In genomic region chr5:134946063-134946856, GRCm38 (mm10) we compare ENCODE assay signal across 14 mouse cellular contexts. TPM values are rescaled to one million over a fixed set of nuclear protein-coding genes. Genes with fewer than 3 reads are reported as not detected.
DNase-seq lines count a peak whose midpoint lies in the region; ATAC-seq lines count a peak whose summit lies in the region.
"Had no signal": no experiment of that assay in that cellular context is flagged by ENCODE, and none has a peak within 500 bp of the region (broad histone marks: within the 10 kb centered on the region; RNA-seq: fewer than 3 reads in every experiment).

No protein-coding gene starts in this region.

- intact Hi-C loops in heart, postnatal 25 days (cut with DNase I): no loop called here

- peaks cover 40% of the 10 kb centered on the region for H3K4me1 ChIP-seq in heart, embryonic 13.5 days
- H3K4me1 ChIP-seq in midbrain, embryonic 10.5 days: peaks cover 15% of the 10 kb centered on the region
- no peaks in the 10 kb centered on the region; the same call in 1 of the 2 replicates for H3K4me1 ChIP-seq in midbrain, embryonic 16.5 days (ENCODE audit: control insufficient read depth, insufficient read depth, low read length)
- H3K4me1 ChIP-seq in embryonic facial prominence, embryonic 14.5 days (ENCODE audit: control insufficient read depth, insufficient read depth, low read length): peaks cover 4% of the 10 kb centered on the region; the same call in 1 of the 2 replicates
- no peaks in the 10 kb centered on the region for H3K4me1 ChIP-seq in midbrain, embryonic 14.5 days (ENCODE audit: control insufficient read depth, insufficient read depth, low read length)

- no peaks in the 10 kb centered on the region for H3K9me3 ChIP-seq in heart, embryonic 13.5 days
- no peaks in the 10 kb centered on the region for H3K9me3 ChIP-seq in midbrain, embryonic 10.5 days (replicated peaks)
- no peaks in the 10 kb centered on the region for H3K9me3 ChIP-seq in midbrain, embryonic 16.5 days (replicated peaks; ENCODE audit: control insufficient read depth, low read length, poor library complexity, severe bottlenecking)
- H3K9me3 ChIP-seq in embryonic facial prominence, embryonic 14.5 days (ENCODE audit: control insufficient read depth, low read length): no peaks in the 10 kb centered on the region
- H3K9me3 ChIP-seq in midbrain, embryonic 14.5 days (ENCODE audit: control insufficient read depth, low read length): no peaks in the 10 kb centered on the region

- peak overlapping the region; percentile 42 for H3K9ac ChIP-seq in heart, embryonic 13.5 days
- no peak overlapping the region for H3K9ac ChIP-seq in midbrain, embryonic 16.5 days (ENCODE audit: low read depth, low read length)
- H3K9ac ChIP-seq in embryonic facial prominence, embryonic 14.5 days (ENCODE audit: low read depth, low read length): peak overlapping the region; percentile 58
- H3K9ac ChIP-seq in midbrain, embryonic 14.5 days (replicated peaks; ENCODE audit: low read length): no peak overlapping the region

- peak overlapping the region; percentile 49 for H3K4me2 ChIP-seq in heart, embryonic 13.5 days
- H3K4me2 ChIP-seq in midbrain, embryonic 16.5 days (ENCODE audit: low read length): no peak overlapping the region
- peak overlapping the region; percentile 43 for H3K4me2 ChIP-seq in embryonic facial prominence, embryonic 14.5 days (ENCODE audit: low read depth, low read length)
- peak overlapping the region; percentile 3; the same call in 1 of the 2 replicates for H3K4me2 ChIP-seq in midbrain, embryonic 14.5 days (ENCODE audit: low read length)

- DNase-seq in heart, postnatal 25 days (ENCODE audit: low spot score): no peak
- DNase-seq in midbrain, embryonic 10.5 days (ENCODE audit: low spot score): peak; percentile 32
- no peak for DNase-seq in embryonic facial prominence, embryonic 14.5 days (ENCODE audit: low spot score)
- DNase-seq in midbrain, embryonic 14.5 days: no peak
- no peak for DNase-seq in adrenal gland, postnatal 4 days (ENCODE audit: low spot score in 2 of 2)
- DNase-seq in cerebellum, adult 11-12 months: no peak
- DNase-seq: gastrocnemius, postnatal 10 days; layer of hippocampus, postnatal 36 days; right cerebral cortex, postnatal 4 days had no signal

- ATAC-seq in heart, embryonic 13.5 days (ENCODE audit: extremely low read depth, insufficient number of reproducible peaks, low FRiP score, low TSS enrichment): no peak
- no peak for ATAC-seq in midbrain, embryonic 16.5 days
- peak; percentile 14; the same call in 1 of the 2 replicates for ATAC-seq in embryonic facial prominence, embryonic 14.5 days (ENCODE audit: low read depth)
- no peak for ATAC-seq in midbrain, embryonic 14.5 days (ENCODE audit: low FRiP score, low TSS enrichment)
- ATAC-seq: CD4-positive, CD25-positive, alpha-beta regulatory T cell, adult 4 months had no signal

- H3K27me3 ChIP-seq in heart, embryonic 13.5 days (replicated peaks): peaks cover 38% of the 10 kb centered on the region
- peaks cover 49% of the 10 kb centered on the region for H3K27me3 ChIP-seq in midbrain, embryonic 10.5 days (ENCODE audit: low read depth, poor library complexity, severe bottlenecking)
- peaks cover 25% of the 10 kb centered on the region for H3K27me3 ChIP-seq in midbrain, embryonic 16.5 days (ENCODE audit: control insufficient read depth, insufficient read depth, low read depth, low read length)
- H3K27me3 ChIP-seq in embryonic facial prominence, embryonic 14.5 days (replicated peaks; ENCODE audit: control insufficient read depth, insufficient read depth, low read length): peaks cover 35% of the 10 kb centered on the region
- peaks cover 27% of the 10 kb centered on the region for H3K27me3 ChIP-seq in midbrain, embryonic 14.5 days (ENCODE audit: control insufficient read depth, insufficient read depth, low read length)

- H3K36me3 ChIP-seq in heart, embryonic 13.5 days: no peaks in the 10 kb centered on the region
- no peaks in the 10 kb centered on the region for H3K36me3 ChIP-seq in midbrain, embryonic 10.5 days
- H3K36me3 ChIP-seq in midbrain, embryonic 16.5 days (ENCODE audit: control insufficient read depth, insufficient read depth, low read length): no peaks in the 10 kb centered on the region
- no peaks in the 10 kb centered on the region for H3K36me3 ChIP-seq in embryonic facial prominence, embryonic 14.5 days (ENCODE audit: control insufficient read depth, insufficient read depth, low read length)
- H3K36me3 ChIP-seq in midbrain, embryonic 14.5 days (ENCODE audit: control insufficient read depth, insufficient read depth, low read length): no peaks in the 10 kb centered on the region

- WGBS in heart, embryonic 13.5 days: 25% methylated on average over 43 of the region's 43 CpGs
- WGBS in midbrain, embryonic 10.5 days: 16% methylated on average over 43 of the region's 43 CpGs
- WGBS in midbrain, embryonic 16.5 days: 14% methylated on average over 43 of the region's 43 CpGs
- 16% methylated on average over 42 of the region's 43 CpGs for WGBS in embryonic facial prominence, embryonic 14.5 days
- WGBS in midbrain, embryonic 14.5 days: 17% methylated on average over 43 of the region's 43 CpGs

- H3K4me3 ChIP-seq in heart, embryonic 13.5 days: peak overlapping the region; percentile 33
- peak overlapping the region; percentile 30 for H3K4me3 ChIP-seq in midbrain, embryonic 10.5 days
- H3K4me3 ChIP-seq in midbrain, embryonic 16.5 days (ENCODE audit: low read depth, low read length): no peak overlapping the region
- H3K4me3 ChIP-seq in embryonic facial prominence, embryonic 14.5 days (ENCODE audit: low read depth, low read length): peak overlapping the region; percentile 38
- no peak overlapping the region for H3K4me3 ChIP-seq in midbrain, embryonic 14.5 days (replicated peaks; ENCODE audit: low read depth, low read length)

- no peak overlapping the region for H3K27ac ChIP-seq in heart, embryonic 13.5 days (replicated peaks)
- no peak overlapping the region; the same call in 1 of the 2 replicates for H3K27ac ChIP-seq in midbrain, embryonic 10.5 days (replicated peaks)
- H3K27ac ChIP-seq in midbrain, embryonic 16.5 days (ENCODE audit: low read length): no peak overlapping the region
- peak overlapping the region; percentile 63 for H3K27ac ChIP-seq in embryonic facial prominence, embryonic 14.5 days (replicated peaks; ENCODE audit: low read depth, low read length)
- H3K27ac ChIP-seq in midbrain, embryonic 14.5 days (replicated peaks; ENCODE audit: low read depth, low read length): no peak overlapping the region

RNA-seq across cellular contexts. Expression of gene Cldn4, which starts 0.5 kb away (rescaled TPM):
- polyA plus RNA-seq in heart, embryonic 13.5 days (2015; fragmentation: Nextera tagmentation; extraction: Ambion mirVana): 1.6 and 1.7 TPM in 2 replicates
- not detected for total RNA-seq in heart, postnatal 25 days (2021)
- polyA plus RNA-seq in midbrain, embryonic 10.5 days (2016; fragmentation: Nextera tagmentation; extraction: Ambion mirVana): 3.2 and 3.4 TPM in 2 replicates
- not detected in 2 replicates for polyA plus RNA-seq in midbrain, embryonic 16.5 days (2015; fragmentation: Nextera tagmentation; extraction: Ambion mirVana)
- polyA plus RNA-seq in embryonic facial prominence, embryonic 14.5 days (2014; fragmentation: Nextera tagmentation; extraction: Ambion mirVana): 27.0 and 30.6 TPM in 2 replicates
- polyA plus RNA-seq in midbrain, embryonic 14.5 days (2014; fragmentation: Nextera tagmentation; extraction: Ambion mirVana): not detected in 2 replicates
- 1 to 10 TPM in 1 of 2 experiments, under 1 TPM in 1; 0.23 to 7.8 TPM for total RNA-seq in adrenal gland, postnatal 4 days (2021)
- total RNA-seq: adrenal gland, adult 18-20 months; common myeloid progenitor, adult 5-6 weeks; gastrocnemius, postnatal 10 days; layer of hippocampus, postnatal 36 days had no signal

RNA-seq across cellular contexts. Expression of gene Mettl27, which starts 14.1 kb away (rescaled TPM):
- polyA plus RNA-seq in heart, embryonic 13.5 days (2015; fragmentation: Nextera tagmentation; extraction: Ambion mirVana): 9.3 and 10.4 TPM in 2 replicates
- total RNA-seq in heart, postnatal 25 days (2021): 1 to 10 TPM; 5.0 to 5.6 TPM
- 9.6 and 12.8 TPM in 2 replicates for polyA plus RNA-seq in midbrain, embryonic 10.5 days (2016; fragmentation: Nextera tagmentation; extraction: Ambion mirVana)
- 6.4 and 6.6 TPM in 2 replicates for polyA plus RNA-seq in midbrain, embryonic 16.5 days (2015; fragmentation: Nextera tagmentation; extraction: Ambion mirVana)
- 10.6 and 18.2 TPM in 2 replicates for polyA plus RNA-seq in embryonic facial prominence, embryonic 14.5 days (2014; fragmentation: Nextera tagmentation; extraction: Ambion mirVana)
- 6.0 and 6.3 TPM in 2 replicates for polyA plus RNA-seq in midbrain, embryonic 14.5 days (2014; fragmentation: Nextera tagmentation; extraction: Ambion mirVana)
- 10 to 100 TPM; 33.0 to 36.3 TPM for total RNA-seq in adrenal gland, postnatal 4 days (2021)

RNA-seq across cellular contexts. Expression of gene Cldn13, which starts 30.9 kb away (rescaled TPM):
- polyA plus RNA-seq in heart, embryonic 13.5 days (2015; fragmentation: Nextera tagmentation; extraction: Ambion mirVana): 3.2 and 9.9 TPM in 2 replicates
- not detected for total RNA-seq in heart, postnatal 25 days (2021)
- 3.2 and 3.8 TPM in 2 replicates for polyA plus RNA-seq in midbrain, embryonic 10.5 days (2016; fragmentation: Nextera tagmentation; extraction: Ambion mirVana)
- polyA plus RNA-seq in midbrain, embryonic 16.5 days (2015; fragmentation: Nextera tagmentation; extraction: Ambion mirVana): not detected in 2 replicates
- polyA plus RNA-seq in embryonic facial prominence, embryonic 14.5 days (2014; fragmentation: Nextera tagmentation; extraction: Ambion mirVana): 0.15 and 0.20 TPM in 2 replicates
- polyA plus RNA-seq in midbrain, embryonic 14.5 days (2014; fragmentation: Nextera tagmentation; extraction: Ambion mirVana): not detected in 2 replicates
- 1 to 10 TPM; 2.8 to 6.6 TPM for total RNA-seq in adrenal gland, postnatal 4 days (2021)
- total RNA-seq: adrenal gland, adult 18-20 months; layer of hippocampus, postnatal 36 days had no signal
- polyA plus RNA-seq: CD4-positive, CD25-positive, alpha-beta regulatory T cell, adult 4 months had no signal

RNA-seq across cellular contexts. Expression of gene Tmem270, which starts 39.7 kb away (rescaled TPM):
- not detected in 2 replicates for polyA plus RNA-seq in heart, embryonic 13.5 days (2015; fragmentation: Nextera tagmentation; extraction: Ambion mirVana)
- total RNA-seq in heart, postnatal 25 days (2021): not detected
- not detected in 2 replicates for polyA plus RNA-seq in midbrain, embryonic 10.5 days (2016; fragmentation: Nextera tagmentation; extraction: Ambion mirVana)
- polyA plus RNA-seq in midbrain, embryonic 16.5 days (2015; fragmentation: Nextera tagmentation; extraction: Ambion mirVana): not detected in 2 replicates
- polyA plus RNA-seq in embryonic facial prominence, embryonic 14.5 days (2014; fragmentation: Nextera tagmentation; extraction: Ambion mirVana): not detected in 2 replicates
- polyA plus RNA-seq in midbrain, embryonic 14.5 days (2014; fragmentation: Nextera tagmentation; extraction: Ambion mirVana): not detected in 2 replicates
- total RNA-seq in adrenal gland, postnatal 4 days (2021): not detected
- total RNA-seq: adrenal gland, adult 18-20 months; common myeloid progenitor, adult 5-6 weeks; gastrocnemius, postnatal 10 days; layer of hippocampus, postnatal 36 days had no signal
- polyA plus RNA-seq: CD4-positive, CD25-positive, alpha-beta regulatory T cell, adult 4 months had no signal

RNA-seq across cellular contexts. Expression of gene Cldn3, which starts 39.8 kb away (rescaled TPM):
- 6.3 and 7.0 TPM in 2 replicates for polyA plus RNA-seq in heart, embryonic 13.5 days (2015; fragmentation: Nextera tagmentation; extraction: Ambion mirVana)
- total RNA-seq in heart, postnatal 25 days (2021): not detected
- 2.0 and 2.9 TPM in 2 replicates for polyA plus RNA-seq in midbrain, embryonic 10.5 days (2016; fragmentation: Nextera tagmentation; extraction: Ambion mirVana)
- 2.2 and 2.6 TPM in 2 replicates for polyA plus RNA-seq in midbrain, embryonic 16.5 days (2015; fragmentation: Nextera tagmentation; extraction: Ambion mirVana)
- 23.2 and 27.8 TPM in 2 replicates for polyA plus RNA-seq in embryonic facial prominence, embryonic 14.5 days (2014; fragmentation: Nextera tagmentation; extraction: Ambion mirVana)
- 0.81 and 1.3 TPM in 2 replicates for polyA plus RNA-seq in midbrain, embryonic 14.5 days (2014; fragmentation: Nextera tagmentation; extraction: Ambion mirVana)
- 1 to 10 TPM; 8.6 to 9.4 TPM for total RNA-seq in adrenal gland, postnatal 4 days (2021)
- total RNA-seq: common myeloid progenitor, adult 5-6 weeks; gastrocnemius, postnatal 10 days had no signal
- polyA plus RNA-seq: CD4-positive, CD25-positive, alpha-beta regulatory T cell, adult 4 months had no signal

Comparison
In these comparisons a context has a peak if more than half of its experiments do, and no peak if none do; other contexts are left out.
1. H3K4me3 ChIP-seq: peak in heart, embryonic 13.5 days (single experiment), midbrain, embryonic 10.5 days (single experiment) and embryonic facial prominence, embryonic 14.5 days (single experiment); none in midbrain, embryonic 16.5 days (single experiment) and midbrain, embryonic 14.5 days (single experiment).
2. H3K9ac ChIP-seq: peak in heart, embryonic 13.5 days (single experiment) and embryonic facial prominence, embryonic 14.5 days (single experiment); none in midbrain, embryonic 16.5 days (single experiment) and midbrain, embryonic 14.5 days (single experiment).